In genomic region chr2:138388591-138388990, GRCm38 (mm10) we compare ENCODE assay signal across 24 mouse cellular contexts.
DNase-seq lines count a peak whose midpoint lies in the region; ATAC-seq lines count a peak whose summit lies in the region.
"Had no signal": no experiment of that assay in that cellular context is flagged by ENCODE, and none has a peak within 500 bp of the region (broad histone marks: within the 10 kb centered on the region; RNA-seq: fewer than 3 reads in every experiment).

No protein-coding gene starts in this region.

- no peak overlapping the region for H3K4me2 ChIP-seq in hindbrain, embryonic 16.5 days (ENCODE audit: low read length)
- no peak overlapping the region for H3K4me2 ChIP-seq in hindbrain, embryonic 11.5 days (replicated peaks; ENCODE audit: low read depth, low read length)
- H3K4me2 ChIP-seq: forebrain, embryonic 12.5 days; heart, embryonic 15.5 days; hindbrain, embryonic 14.5 days; kidney, embryonic 15.5 days; limb, embryonic 13.5 days; liver, embryonic 13.5 days; midbrain, embryonic 12.5 days; neural tube, embryonic 13.5 days had no signal

- no peaks in the 10 kb centered on the region for H3K4me1 ChIP-seq in hindbrain, embryonic 16.5 days (ENCODE audit: control insufficient read depth, insufficient read depth, low read depth, low read length)
- H3K4me1 ChIP-seq in hindbrain, embryonic 11.5 days (replicated peaks; ENCODE audit: control insufficient read depth, insufficient read depth, low read length): no peaks in the 10 kb centered on the region
- H3K4me1 ChIP-seq: forebrain, embryonic 12.5 days; heart, embryonic 10.5 days; heart, embryonic 15.5 days; liver, embryonic 13.5 days; midbrain, embryonic 12.5 days; neural tube, embryonic 13.5 days had no signal

- H3K27me3 ChIP-seq in hindbrain, embryonic 16.5 days (replicated peaks; ENCODE audit: control insufficient read depth, insufficient read depth, low read length): no peaks in the 10 kb centered on the region
- no peaks in the 10 kb centered on the region for H3K27me3 ChIP-seq in hindbrain, embryonic 11.5 days (ENCODE audit: control insufficient read depth, insufficient read depth, low read length)
- H3K27me3 ChIP-seq: forebrain, embryonic 12.5 days; heart, embryonic 15.5 days; kidney, embryonic 15.5 days; limb, embryonic 13.5 days; liver, embryonic 13.5 days; midbrain, embryonic 12.5 days; neural tube, embryonic 13.5 days had no signal

- 0 out of 2 replicates have a peak, but pooled peaks have one; percentile 40 for ATAC-seq in hindbrain, embryonic 16.5 days
- no peak for ATAC-seq in hindbrain, embryonic 11.5 days (ENCODE audit: low FRiP score)
- ATAC-seq in erythroblast, adult 5-6 weeks (replicated peaks; ENCODE audit: low FRiP score, poor library complexity, severe bottlenecking): no peak
- ATAC-seq: forebrain, postnatal 0 days had no signal

- 60% methylated on average over 1 of the region's 1 CpGs for WGBS in hindbrain, embryonic 16.5 days
- WGBS in hindbrain, embryonic 11.5 days: 73% methylated on average over 1 of the region's 1 CpGs

- H3K36me3 ChIP-seq in hindbrain, embryonic 16.5 days (ENCODE audit: control insufficient read depth, insufficient read depth, low read length): no peaks in the 10 kb centered on the region
- no peaks in the 10 kb centered on the region for H3K36me3 ChIP-seq in hindbrain, embryonic 11.5 days (ENCODE audit: control insufficient read depth, insufficient read depth, low read length)
- H3K36me3 ChIP-seq: forebrain, embryonic 12.5 days; G1E; heart, embryonic 10.5 days; heart, embryonic 15.5 days; kidney, embryonic 15.5 days; limb, embryonic 13.5 days; liver, embryonic 13.5 days; midbrain, embryonic 12.5 days; neural tube, embryonic 13.5 days had no signal

- no peak overlapping the region for H3K4me3 ChIP-seq in hindbrain, embryonic 16.5 days (ENCODE audit: low read length)
- H3K4me3 ChIP-seq in hindbrain, embryonic 11.5 days (ENCODE audit: low read depth, low read length): no peak overlapping the region
- H3K4me3 ChIP-seq: forebrain, embryonic 12.5 days; heart, embryonic 10.5 days; heart, embryonic 15.5 days; kidney, embryonic 15.5 days; limb, embryonic 13.5 days; liver, embryonic 13.5 days; midbrain, embryonic 12.5 days; neural tube, embryonic 13.5 days had no signal

- H3K9me3 ChIP-seq in hindbrain, embryonic 16.5 days (ENCODE audit: control insufficient read depth, low read length): no peaks in the 10 kb centered on the region
- H3K9me3 ChIP-seq in hindbrain, embryonic 11.5 days (ENCODE audit: control insufficient read depth, low read length): no peaks in the 10 kb centered on the region
- H3K9me3 ChIP-seq: forebrain, embryonic 12.5 days; heart, embryonic 10.5 days; heart, embryonic 15.5 days; kidney, embryonic 15.5 days; limb, embryonic 13.5 days; liver, embryonic 13.5 days; midbrain, embryonic 12.5 days; neural tube, embryonic 13.5 days had no signal

- H3K27ac ChIP-seq in hindbrain, embryonic 16.5 days (ENCODE audit: low read depth, low read length): no peak overlapping the region
- H3K27ac ChIP-seq in hindbrain, embryonic 11.5 days (ENCODE audit: low read depth, low read length): no peak overlapping the region
- H3K27ac ChIP-seq: forebrain, embryonic 12.5 days; heart, embryonic 10.5 days; heart, embryonic 15.5 days; hindbrain, embryonic 14.5 days; kidney, embryonic 15.5 days; limb, embryonic 13.5 days; liver, embryonic 13.5 days; midbrain, embryonic 12.5 days; neural tube, embryonic 13.5 days had no signal

- H3K9ac ChIP-seq in hindbrain, embryonic 16.5 days (ENCODE audit: low read depth, low read length): no peak overlapping the region
- no peak overlapping the region for H3K9ac ChIP-seq in hindbrain, embryonic 11.5 days (ENCODE audit: low read depth, low read length)
- H3K9ac ChIP-seq: forebrain, embryonic 12.5 days; forebrain, postnatal 0 days; heart, embryonic 15.5 days; hindbrain, embryonic 14.5 days; kidney, embryonic 15.5 days; limb, embryonic 13.5 days; liver, embryonic 13.5 days; midbrain, embryonic 12.5 days; neural tube, embryonic 13.5 days had no signal

- DNase-seq in hindbrain, embryonic 11.5 days (ENCODE audit: low spot score): no peak
- peak; percentile 11 for DNase-seq in Muller cell, postnatal 12 days (ENCODE audit: inconsistent ontology term)
- DNase-seq in cerebellum, adult 11 months: peak; percentile 22
- peak; percentile 55 for DNase-seq in cerebellum, adult 9-11 months
- DNase-seq in layer of hippocampus, adult 18-20 months (ENCODE audit: low spot score in 2 of 2): no peak
- DNase-seq: adrenal gland, postnatal 25 days; forebrain, postnatal 0 days; gastrocnemius, postnatal 14 days; kidney, adult 18-20 months; kidney, postnatal 36 days; liver, embryonic 13.5 days; lung, adult 2 months; thymus, postnatal 4 days had no signal

Comparison
In these comparisons a context has a peak if more than half of its experiments do, and no peak if none do; other contexts are left out.
1. DNase-seq: peak in Muller cell, postnatal 12 days (single experiment), cerebellum, adult 11 months (single experiment) and cerebellum, adult 9-11 months (single experiment); none in hindbrain, embryonic 11.5 days (single experiment) and layer of hippocampus, adult 18-20 months (0 of 2).